Mouse (Mus musculus) heart, embryonic 15.5 days (tissue): ENCODE measurements around the gene Peli2. TPM values are rescaled to one million over a fixed set of nuclear protein-coding genes. Genes with fewer than 3 reads are reported as not detected.

Experiments
- ATAC-seq: fragments of 200-750 bp; cut with Nextera tagmentation; replicated peaks from 2 replicates; pipeline ENCODE4 v1.8.0; 2017; ENCODE audit warnings: low read depth, moderate TSS enrichment; ENCODE audit not compliant: insufficient number of reproducible peaks, insufficient read depth, low FRiP score
- H3K27ac ChIP-seq: fragments of 300-500 bp; sonication (generic); 2 replicates; pipeline ENCODE4 v1.5.1; 2015; ENCODE audit warnings: mild to moderate bottlenecking, inconsistent platforms
- H3K27me3 ChIP-seq: fragments of 300-500 bp; sonication (generic); 2 replicates; pipeline ENCODE4 v1.6.1; 2015; ENCODE audit warnings: inconsistent platforms
- H3K36me3 ChIP-seq: fragments of 300-500 bp; sonication (generic); 2 replicates; pipeline ENCODE4 v1.6.1; 2015; ENCODE audit warnings: mild to moderate bottlenecking, inconsistent platforms
- H3K4me1 ChIP-seq: fragments of 300-500 bp; sonication (generic); replicated peaks from 2 replicates; pipeline ENCODE4 v1.6.1; 2015; ENCODE audit warnings: inconsistent platforms
- H3K4me2 ChIP-seq: fragments of 300-500 bp; sonication (generic); 2 replicates; pipeline ENCODE4 v1.6.1; 2015; ENCODE audit warnings: inconsistent platforms, mild to moderate bottlenecking, moderate library complexity
- H3K4me3 ChIP-seq: fragments of 300-500 bp; sonication (generic); 2 replicates; pipeline ENCODE4 v1.5.1; 2015; ENCODE audit warnings: mild to moderate bottlenecking, inconsistent platforms
- H3K9ac ChIP-seq: fragments of 300-500 bp; sonication (generic); 2 replicates; pipeline ENCODE4 v1.6.1; 2015; ENCODE audit warnings: mild to moderate bottlenecking, inconsistent platforms
- H3K9me3 ChIP-seq: fragments of 300-500 bp; sonication (generic); replicated peaks from 2 replicates; pipeline ENCODE4 v1.6.1; 2016; ENCODE audit warnings: inconsistent platforms
- WGBS: fragments of 180-500 bp; shearing (Covaris S2); methylation state at CpG from one replicate; pipeline ENCODE4 v1.1.7; 2015; ENCODE audit warnings: mixed read lengths; 5-methylcytosine and 5-hydroxymethylcytosine counted together
- polyA plus RNA-seq: library from polyadenylated mRNA; unstranded; fragments of >200 nt; fragmentation: Nextera tagmentation; extraction: Ambion mirVana; gene quantifications from 2 replicates; pipeline ENCODE4 v1.2.1, GENCODE M21; 2015

Peli2 gene
- polyA plus RNA-seq, 1 experiment from 2014 or later, result 2.3 TPM

- no peaks in the 10 kb centered on the region for H3K36me3 ChIP-seq
- no peak overlapping the region for H3K9ac ChIP-seq
- H3K9me3 ChIP-seq, result no peaks in the 10 kb centered on the region
- peaks cover 31% of the 10 kb centered on the region for H3K27me3 ChIP-seq
- 85% methylated on average over 12 of the region's 12 CpGs for WGBS
- no peak overlapping the region for H3K27ac ChIP-seq
- ATAC-seq, result no peak
- peaks cover 24% of the 10 kb centered on the region for H3K4me1 ChIP-seq
- H3K4me3 ChIP-seq, result no peak overlapping the region
- no peak overlapping the region for H3K4me2 ChIP-seq
Observed at GRCm38 (mm10) chr14:48329716-48330365, 209.2 kb downstream of the Peli2 start.
